Mouse (Mus musculus): Measurements from ENCODE around the gene Macc1.

Gene Macc1

GRCm38 (mm10) chr12:119386650-119387049, 72.6 kb downstream of the Macc1 start:
- DNase-seq (ENCODE audit: extremely low read depth, low read depth, low spot score): no peak

- DNase-seq (ENCODE audit: extremely low read depth, low read depth, low spot score): no peak
These were observed 73.9 kb downstream of the Macc1 start for GRCm38 (mm10) chr12:119387925-119388324.

- DNase-seq (ENCODE audit: extremely low read depth, low read depth, low spot score): peak; percentile 81
These were observed 76.2 kb downstream of the Macc1 start for GRCm38 (mm10) chr12:119390192-119390684.

GRCm38 (mm10) chr12:119398046-119398659, 84.1 kb downstream of the Macc1 start:
- DNase-seq (ENCODE audit: extremely low read depth, low read depth, low spot score): no peak

- DNase-seq (ENCODE audit: extremely low read depth, low read depth, low spot score): no peak
These were observed 88.2 kb downstream of the Macc1 start for GRCm38 (mm10) chr12:119402273-119402672.

GRCm38 (mm10) chr12:119402796-119403195, 88.7 kb downstream of the Macc1 start:
- DNase-seq (ENCODE audit: extremely low read depth, low read depth, low spot score): no peak

- DNase-seq (ENCODE audit: extremely low read depth, low read depth, low spot score): no peak
These were observed 90.7 kb downstream of the Macc1 start for GRCm38 (mm10) chr12:119404810-119405209.

GRCm38 (mm10) chr12:119410522-119410921, 96.5 kb downstream of the Macc1 start:
- no peak for DNase-seq (ENCODE audit: extremely low read depth, low read depth, low spot score)

- no peak for DNase-seq (ENCODE audit: extremely low read depth, low read depth, low spot score)
These were observed 96.9 kb downstream of the Macc1 start for GRCm38 (mm10) chr12:119410956-119411355.

- DNase-seq (ENCODE audit: extremely low read depth, low read depth, low spot score): no peak
These were observed 97.9 kb downstream of the Macc1 start for GRCm38 (mm10) chr12:119411982-119412381.

- DNase-seq (ENCODE audit: extremely low read depth, low read depth, low spot score): no peak
These were observed 101.8 kb downstream of the Macc1 start for GRCm38 (mm10) chr12:119415900-119416299.

- DNase-seq (ENCODE audit: extremely low read depth, low read depth, low spot score): no peak
These were observed 111.7 kb downstream of the Macc1 start for GRCm38 (mm10) chr12:119425749-119426148.

GRCm38 (mm10) chr12:119426182-119426886, 112.3 kb downstream of the Macc1 start:
- DNase-seq (ENCODE audit: extremely low read depth, low read depth, low spot score): no peak

GRCm38 (mm10) chr12:119426887-119427204, 112.8 kb downstream of the Macc1 start:
- no peak for DNase-seq (ENCODE audit: extremely low read depth, low read depth, low spot score)

- DNase-seq (ENCODE audit: extremely low read depth, low read depth, low spot score): no peak
These were observed 126.7 kb downstream of the Macc1 start for GRCm38 (mm10) chr12:119440720-119441119.

- no peak for DNase-seq (ENCODE audit: extremely low read depth, low read depth, low spot score)
These were observed 136.0 kb downstream of the Macc1 start for GRCm38 (mm10) chr12:119450116-119450515.

GRCm38 (mm10) chr12:119451232-119451631, 137.2 kb downstream of the Macc1 start:
- no peak for DNase-seq (ENCODE audit: extremely low read depth, low read depth, low spot score)

- no peak for DNase-seq (ENCODE audit: extremely low read depth, low read depth, low spot score)
These were observed 140.0 kb downstream of the Macc1 start for GRCm38 (mm10) chr12:119454076-119454475.

GRCm38 (mm10) chr12:119464040-119464939, 150.2 kb downstream of the Macc1 start:
- no peak for DNase-seq (ENCODE audit: extremely low read depth, low read depth, low spot score)

- no peak for DNase-seq (ENCODE audit: extremely low read depth, low read depth, low spot score)
These were observed 150.8 kb downstream of the Macc1 start for GRCm38 (mm10) chr12:119464940-119465245.

- DNase-seq (ENCODE audit: extremely low read depth, low read depth, low spot score): no peak
These were observed 153.6 kb downstream of the Macc1 start for GRCm38 (mm10) chr12:119467656-119468055.

- DNase-seq (ENCODE audit: extremely low read depth, low read depth, low spot score): no peak
These were observed 156.2 kb downstream of the Macc1 start for GRCm38 (mm10) chr12:119470260-119470659.
